Mouse (Mus musculus) liver, embryonic 14.5 days (tissue): ENCODE measurements around the gene Pask. TPM values are rescaled to one million over a fixed set of nuclear protein-coding genes. Genes with fewer than 3 reads are reported as not detected.

Experiments
- ATAC-seq: fragments of 200-750 bp; cut with Nextera tagmentation; 2 replicates; pipeline ENCODE4 v1.8.0; 2017; ENCODE audit warnings: moderate number of reproducible peaks, mild to moderate bottlenecking, moderate library complexity; ENCODE audit not compliant: insufficient read depth
- DNase-seq, 3 experiments: peaks; one replicate each; pipeline ENCODE4 v3.0.0-alpha.2; 2012 to 2013; ENCODE audit warnings: low read depth in 3 of 3, low spot score in 3 of 3
- H3K27ac ChIP-seq: fragments of 300-500 bp; sonication (generic); 2 replicates; pipeline ENCODE4 v1.5.1; 2014; ENCODE audit warnings: moderate library complexity, mild to moderate bottlenecking, control low read depth, inconsistent platforms
- H3K27me3 ChIP-seq: fragments of 300-500 bp; sonication (generic); 2 replicates; pipeline ENCODE4 v1.6.1; 2014; ENCODE audit warnings: mild to moderate bottlenecking, low read length, moderate library complexity; ENCODE audit not compliant: control insufficient read depth, insufficient read depth
- H3K36me3 ChIP-seq: fragments of 300-500 bp; sonication (generic); replicated peaks from 2 replicates; pipeline ENCODE4 v1.6.1; 2014; ENCODE audit warnings: low read depth; ENCODE audit not compliant: control insufficient read depth, insufficient read depth
- H3K4me1 ChIP-seq, 2 experiments: fragments of 200-500 bp in 1 of 2; fragments of 300-500 bp in 1 of 2; sonication (generic) in 1 of 2; replicated peaks; 2 replicates each; pipeline ENCODE4 v1.6.1; 2012 to 2014; ENCODE audit warnings: antibody characterized with exemption in 1 of 2, inconsistent platforms in 1 of 2, low read length in 1 of 2; ENCODE audit not compliant: control insufficient read depth in 2 of 2, insufficient read depth in 2 of 2
- H3K4me2 ChIP-seq: fragments of 300-500 bp; sonication (generic); 2 replicates; pipeline ENCODE4 v1.6.1; 2014; ENCODE audit warnings: low read depth, mild to moderate bottlenecking, control low read depth, moderate library complexity
- H3K4me3 ChIP-seq, 2 experiments: fragments of 200-500 bp in 1 of 2; fragments of 300-500 bp in 1 of 2; sonication (generic) in 1 of 2; 2 replicates each; pipeline ENCODE4 v1.5.1; 2012 to 2014; ENCODE audit warnings: low read depth in 2 of 2, low read length in 2 of 2, mild to moderate bottlenecking in 2 of 2, control low read depth in 1 of 2, inconsistent platforms in 1 of 2, moderate library complexity in 1 of 2; ENCODE audit not compliant: insufficient read depth in 1 of 2
- H3K9ac ChIP-seq: fragments of 300-500 bp; sonication (generic); replicated peaks from 2 replicates; pipeline ENCODE4 v1.6.1; 2014; ENCODE audit warnings: mild to moderate bottlenecking, control low read depth, moderate library complexity
- H3K9me3 ChIP-seq: fragments of 300-500 bp; sonication (generic); 2 replicates; pipeline ENCODE4 v1.6.1; 2016; ENCODE audit warnings: low read length, mixed read lengths; ENCODE audit not compliant: control insufficient read depth
- CTCF ChIP-seq: IDR thresholded peaks from 2 replicates; pipeline ENCODE4 v1.5.1; 2016; ENCODE audit warnings: antibody characterized with exemption, low read depth, control low read depth
- EP300 ChIP-seq: IDR thresholded peaks from 2 replicates; pipeline ENCODE4 v1.6.1; 2016; ENCODE audit warnings: antibody characterized with exemption, low read depth
- WGBS: fragments of 180-500 bp; shearing (Covaris S2); extraction: QIAGEN DNeasy Blood & Tissue Kit; methylation state at CpG from one replicate; pipeline ENCODE4 v1.1.7; 2014; ENCODE audit not compliant: insufficient replicate concordance; 5-methylcytosine and 5-hydroxymethylcytosine counted together
- polyA plus RNA-seq, 2 experiments: library from polyadenylated mRNA; depleted of rRNA in 1 of 2; stranded (reverse) in 1 of 2; unstranded in 1 of 2; fragments of >200 nt; fragmentation: Nextera tagmentation in 1 of 2; extraction: Ambion mirVana in 1 of 2; gene quantifications; 2 replicates each; pipeline versions ENCODE4 v1.2.1 to v1.2.3; 2012 to 2014

Pask gene
- polyA plus RNA-seq, 2 experiments = 5.4 to 6.3 TPM

GRCm38 (mm10) chr1:93289678-93290214, 53.5 kb downstream of the Pask start:
- no peak for ATAC-seq
- H3K4me3 ChIP-seq = no peak overlapping the region
- no peaks in the 10 kb centered on the region for H3K4me1 ChIP-seq
- H3K36me3 ChIP-seq = no peaks in the 10 kb centered on the region
- H3K27ac ChIP-seq = no peak overlapping the region
- no peak overlapping the region for H3K4me2 ChIP-seq
- H3K9ac ChIP-seq = no peak overlapping the region
- H3K27me3 ChIP-seq = no peaks in the 10 kb centered on the region
- no peak for TF ChIP-seq EP300
- no peak for TF ChIP-seq CTCF
- DNase-seq = no peak
- no peaks in the 10 kb centered on the region for H3K9me3 ChIP-seq
- 16% methylated on average over 3 of the region's 3 CpGs for WGBS

GRCm38 (mm10) chr1:93277041-93277440, 66.2 kb downstream of the Pask start:
- Histone ChIP-seq H3K9ac (no peak overlapping the region), H3K4me2 (no peak overlapping the region), H3K4me3 (no peak overlapping the region), H3K4me1 (no peaks in the 10 kb centered on the region), H3K36me3 (no peaks in the 10 kb centered on the region), H3K27ac (no peak overlapping the region), H3K27me3 (no peaks in the 10 kb centered on the region), H3K9me3 (no peaks in the 10 kb centered on the region)
- 52% methylated on average over 7 of the region's 7 CpGs for WGBS
- no peak for ATAC-seq
- TF ChIP-seq CTCF (no peak), EP300 (no peak)
- DNase-seq = no peak

DNA sequence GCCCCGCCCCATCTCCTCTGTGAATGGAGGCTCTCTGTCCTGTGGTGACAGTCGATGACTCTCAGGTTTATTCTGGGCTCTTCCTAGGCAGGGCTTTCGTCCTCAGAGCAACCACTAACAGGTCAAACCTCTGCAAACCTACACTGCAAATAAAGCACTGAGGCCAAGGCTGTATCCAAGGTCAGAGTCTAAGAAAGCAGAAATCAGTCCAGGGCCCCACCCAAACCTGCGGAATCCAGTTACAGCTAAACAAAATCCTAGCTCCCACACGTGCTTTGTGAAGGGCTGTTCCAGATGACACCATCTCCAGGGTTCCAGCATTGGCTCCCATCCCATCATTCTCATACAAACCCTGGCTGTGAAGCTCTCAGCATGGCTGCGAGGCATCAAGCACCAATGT, 67.7 kb downstream of the Pask start:
- H3K27me3 ChIP-seq = no peaks in the 10 kb centered on the region
- H3K4me3 ChIP-seq = no peak overlapping the region
- H3K36me3 ChIP-seq = no peaks in the 10 kb centered on the region
- no peak overlapping the region for H3K27ac ChIP-seq
- ATAC-seq (no peak), DNase-seq (no peak)
- no peaks in the 10 kb centered on the region for H3K4me1 ChIP-seq
- H3K4me2 ChIP-seq = no peak overlapping the region
- no peak overlapping the region for H3K9ac ChIP-seq
- WGBS = 52% methylated on average over 6 of the region's 6 CpGs
- TF ChIP-seq EP300 (no peak), CTCF (no peak)
- H3K9me3 ChIP-seq = no peaks in the 10 kb centered on the region

DNA sequence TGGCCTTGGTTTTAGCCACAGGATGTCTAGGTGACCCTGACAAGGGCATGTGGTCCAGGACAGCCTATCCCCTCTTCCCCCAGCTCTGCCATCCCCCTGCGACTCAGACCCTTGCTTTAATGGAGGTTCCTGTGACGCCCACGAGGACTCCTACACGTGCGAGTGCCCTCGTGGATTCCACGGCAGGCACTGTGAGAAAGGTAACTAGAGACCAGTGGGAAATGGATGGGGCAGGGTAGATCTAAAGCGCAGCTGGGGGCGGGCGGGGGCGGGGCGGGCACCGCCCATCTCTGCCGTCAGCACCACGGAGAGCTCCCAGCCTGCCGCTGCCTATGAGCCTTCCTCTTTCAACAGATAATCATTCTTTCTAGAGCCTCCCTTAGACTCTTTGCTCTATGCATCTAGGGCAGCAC, 70.9 kb downstream of the Pask start:
- H3K4me3 ChIP-seq = no peak overlapping the region
- WGBS = 4% methylated on average over 16 of the region's 16 CpGs
- no peak overlapping the region for H3K4me2 ChIP-seq
- H3K27ac ChIP-seq = no peak overlapping the region
- peak in 1 of 3 experiments; percentile 9 for DNase-seq
- H3K9me3 ChIP-seq = no peaks in the 10 kb centered on the region
- no peaks in the 10 kb centered on the region for H3K36me3 ChIP-seq
- TF ChIP-seq CTCF (no peak), EP300 (no peak)
- H3K4me1 ChIP-seq = no peaks in the 10 kb centered on the region
- H3K27me3 ChIP-seq = no peaks in the 10 kb centered on the region
- no peak for ATAC-seq
- H3K9ac ChIP-seq = no peak overlapping the region

- DNase-seq = no peak
- 46% methylated on average over 5 of the region's 6 CpGs for WGBS
Measured at GRCm38 (mm10) chr1:93271751-93272150, 71.5 kb downstream of the Pask start.

More at GRCm38 (mm10) chr1:93271751-93272150, 71.5 kb downstream of the Pask start:
- H3K4me3 ChIP-seq = no peak overlapping the region
- no peak for ATAC-seq
- H3K4me2 ChIP-seq = no peak overlapping the region
- H3K36me3 ChIP-seq = no peaks in the 10 kb centered on the region
- no peaks in the 10 kb centered on the region for H3K9me3 ChIP-seq
- no peak overlapping the region for H3K27ac ChIP-seq
- H3K9ac ChIP-seq = no peak overlapping the region
- no peaks in the 10 kb centered on the region for H3K4me1 ChIP-seq
- TF ChIP-seq CTCF = no peak
- no peak for TF ChIP-seq EP300
- no peaks in the 10 kb centered on the region for H3K27me3 ChIP-seq
